Comparison of ENCODE assay signal across 14 mouse cellular contexts in the genomic region with DNA sequence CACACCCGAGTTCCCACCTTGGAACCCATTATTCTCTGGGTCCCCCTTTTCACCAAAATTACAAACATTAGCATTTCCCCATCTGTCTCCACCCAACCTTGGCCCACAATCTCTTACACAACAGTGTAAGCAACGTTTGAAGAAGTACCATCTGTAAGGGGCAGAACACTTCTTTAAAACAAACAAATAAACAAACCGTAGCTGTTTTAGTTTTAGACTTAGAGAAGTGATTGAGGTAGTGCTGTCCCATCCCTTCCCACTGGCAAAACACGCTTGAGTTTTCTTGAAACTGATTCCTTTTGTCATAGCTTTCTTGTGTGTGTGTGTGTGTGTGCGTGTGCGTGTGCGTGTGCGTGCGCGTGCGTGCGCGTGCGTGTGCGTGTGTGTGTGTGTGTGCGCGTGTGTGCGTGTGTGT. TPM values are rescaled to one million over a fixed set of nuclear protein-coding genes. Genes with fewer than 3 reads are reported as not detected.
A peak's percentile ranks its signal among the peaks of the same experiment; 100 is the strongest.
DNase-seq lines count a peak whose midpoint lies in the region; ATAC-seq and TF ChIP-seq lines count a peak whose summit lies in the region.
"Had no signal": no experiment of that assay in that cellular context is flagged by ENCODE, and none has a peak within 500 bp of the region (broad histone marks: within the 10 kb centered on the region; RNA-seq: fewer than 3 reads in every experiment).

No protein-coding gene starts in this region.

- TF ChIP-seq CTCF in heart, postnatal 0 days (IDR thresholded peaks at IDR 0.05; ENCODE audit: low read depth): no peak
- no peak for TF ChIP-seq CTCF in liver, postnatal 0 days (IDR thresholded peaks at IDR 0.05; ENCODE audit: low read depth)

- H3K9me3 ChIP-seq in heart, postnatal 0 days (replicated peaks; ENCODE audit: control insufficient read depth, low read length): no peaks in the 10 kb centered on the region
- H3K9me3 ChIP-seq in liver, postnatal 0 days (ENCODE audit: low read length): no peaks in the 10 kb centered on the region
- H3K9me3 ChIP-seq: forebrain, embryonic 13.5 days; midbrain, embryonic 12.5 days had no signal

- H3K36me3 ChIP-seq in heart, postnatal 0 days (replicated peaks; ENCODE audit: control insufficient read depth, insufficient read depth, low read length): no peaks in the 10 kb centered on the region
- H3K36me3 ChIP-seq in liver, postnatal 0 days (replicated peaks; ENCODE audit: insufficient read depth, low read length): no peaks in the 10 kb centered on the region
- H3K36me3 ChIP-seq: midbrain, embryonic 12.5 days had no signal

- no peak for TF ChIP-seq EP300 in heart, postnatal 0 days (IDR thresholded peaks at IDR 0.05; ENCODE audit: low read depth)
- TF ChIP-seq EP300 in liver, postnatal 0 days (IDR thresholded peaks at IDR 0.05; ENCODE audit: low read depth): no peak

- WGBS in heart, postnatal 0 days: 74% methylated on average over 17 of the region's 18 CpGs
- 67% methylated on average over 18 of the region's 18 CpGs for WGBS in liver, postnatal 0 days (ENCODE audit: insufficient replicate concordance)

- ATAC-seq in heart, postnatal 0 days (ENCODE audit: insufficient read depth, low read depth): no peak
- ATAC-seq in liver, postnatal 0 days: no peak
- ATAC-seq: forebrain, embryonic 13.5 days had no signal

- DNase-seq in heart, postnatal 0 days (ENCODE audit: low spot score): no peak
- DNase-seq in heart, adult 9 months (ENCODE audit: low spot score in 2 of 2): no peak
- peak; percentile 41 for DNase-seq in thymus, postnatal 0 days (ENCODE audit: low spot score)
- DNase-seq in thymus, postnatal 14 days: no peak
- DNase-seq in liver, postnatal 0 days: no peak
- DNase-seq in urinary bladder, adult 18-20 months (ENCODE audit: low spot score in 2 of 2): no peak
- no peak for DNase-seq in embryo, embryonic 10 days (ENCODE audit: low spot score)
- no peak for DNase-seq in embryo, embryonic 9.5 days (ENCODE audit: extremely low spot score)
- DNase-seq: adrenal gland, postnatal 10 days; cerebellum, postnatal 25 days; kidney, adult 9 months had no signal

- H3K4me3 ChIP-seq in heart, postnatal 0 days (ENCODE audit: low read depth, low read length): no peak overlapping the region
- H3K4me3 ChIP-seq in liver, postnatal 0 days (ENCODE audit: low read depth, low read length): no peak overlapping the region
- H3K4me3 ChIP-seq: forebrain, embryonic 13.5 days; midbrain, embryonic 12.5 days had no signal

- H3K9ac ChIP-seq in heart, postnatal 0 days (replicated peaks; ENCODE audit: low read depth, low read length): no peak overlapping the region
- H3K9ac ChIP-seq in liver, postnatal 0 days (replicated peaks): peak overlapping the region; percentile 42; the same call in 1 of the 2 replicates
- H3K9ac ChIP-seq: forebrain, embryonic 13.5 days; midbrain, embryonic 12.5 days had no signal

- peak overlapping the region; percentile 80 for H3K27ac ChIP-seq in heart, postnatal 0 days (ENCODE audit: low read depth)
- H3K27ac ChIP-seq in liver, postnatal 0 days (ENCODE audit: low read depth): peak overlapping the region; percentile 91
- H3K27ac ChIP-seq: forebrain, embryonic 13.5 days; midbrain, embryonic 12.5 days had no signal

- H3K4me1 ChIP-seq in heart, postnatal 0 days (ENCODE audit: control insufficient read depth, insufficient read depth): peaks cover 28% of the 10 kb centered on the region
- H3K4me1 ChIP-seq in liver, postnatal 0 days (ENCODE audit: insufficient read depth): peaks cover 66% of the 10 kb centered on the region

- no peaks in the 10 kb centered on the region for H3K27me3 ChIP-seq in heart, postnatal 0 days (ENCODE audit: control insufficient read depth, insufficient read depth, low read length)
- no peaks in the 10 kb centered on the region for H3K27me3 ChIP-seq in liver, postnatal 0 days (ENCODE audit: insufficient read depth, low read length)
- H3K27me3 ChIP-seq: forebrain, embryonic 13.5 days; midbrain, embryonic 12.5 days had no signal

- H3K4me2 ChIP-seq in heart, postnatal 0 days (ENCODE audit: low read depth, low read length): no peak overlapping the region
- peak overlapping the region; percentile 46 for H3K4me2 ChIP-seq in liver, postnatal 0 days (ENCODE audit: low read depth, low read length)
- H3K4me2 ChIP-seq: forebrain, embryonic 13.5 days; midbrain, embryonic 12.5 days had no signal

RNA-seq across cellular contexts. Expression of gene Cd69, which starts 41.3 kb away (rescaled TPM):
- not detected in 2 replicates for total RNA-seq in heart, postnatal 0 days (2014; rRNA removed; ENCODE audit: low replicate concordance)
- not detected in 2 replicates for polyA plus RNA-seq in heart, postnatal 0 days (2015; fragmentation: Nextera tagmentation; extraction: Ambion mirVana)
- polyA plus RNA-seq in thymus, postnatal 0 days (2015; fragmentation: Nextera tagmentation; extraction: Ambion mirVana): 53.2 and 58.8 TPM in 2 replicates
- polyA plus RNA-seq in liver, postnatal 0 days (2015; fragmentation: Nextera tagmentation; extraction: Ambion mirVana): 1.0 and 1.5 TPM in 2 replicates
- total RNA-seq: left cerebral cortex, adult 8-10 months had no signal
- polyA plus RNA-seq: forebrain, embryonic 13.5 days; midbrain, embryonic 12.5 days had no signal

RNA-seq across cellular contexts. Expression of gene Clec2d, which starts 53.5 kb away (rescaled TPM):
- 24.4 and 67.2 TPM in 2 replicates for total RNA-seq in heart, postnatal 0 days (2014; rRNA removed; ENCODE audit: low replicate concordance)
- polyA plus RNA-seq in heart, postnatal 0 days (2015; fragmentation: Nextera tagmentation; extraction: Ambion mirVana): 0.47 and 0.49 TPM in 2 replicates
- polyA plus RNA-seq in thymus, postnatal 0 days (2015; fragmentation: Nextera tagmentation; extraction: Ambion mirVana): 2.9 and 3.1 TPM in 2 replicates
- 2.3 and 3.0 TPM in 2 replicates for polyA plus RNA-seq in liver, postnatal 0 days (2015; fragmentation: Nextera tagmentation; extraction: Ambion mirVana)
- polyA plus RNA-seq: forebrain, embryonic 13.5 days had no signal

Comparison
In these comparisons a context has a peak if more than half of its experiments do, and no peak if none do; other contexts are left out.
1. RNA of gene Cd69, which starts 41.3 kb away (polyA plus RNA-seq): 53.2 to 58.8 TPM in thymus, postnatal 0 days; 1.0 to 1.5 TPM in liver, postnatal 0 days and not detected in heart, postnatal 0 days; every median in the first group is over 10 times any median in the second.